24 mouse cellular contexts compared by ENCODE assay signal in genomic region chr8:86460372-86460771, GRCm38 (mm10).
DNase-seq lines count a peak whose midpoint lies in the region; ATAC-seq and TF ChIP-seq lines count a peak whose summit lies in the region.
"Had no signal": no experiment of that assay in that cellular context is flagged by ENCODE, and none has a peak within 500 bp of the region (broad histone marks: within the 10 kb centered on the region; RNA-seq: fewer than 3 reads in every experiment).

No protein-coding gene starts in this region.

- no peaks in the 10 kb centered on the region; the same call in 1 of the 2 replicates for H3K4me1 ChIP-seq in forebrain, embryonic 15.5 days
- no peaks in the 10 kb centered on the region for H3K4me1 ChIP-seq in forebrain, embryonic 10.5 days
- 0 out of 2 replicates have a peak, but pooled peaks cover 5% of the 10 kb centered on the region for H3K4me1 ChIP-seq in forebrain, postnatal 0 days (ENCODE audit: insufficient read depth)
- H3K4me1 ChIP-seq: heart, embryonic 12.5 days; heart, embryonic 15.5 days; hindbrain, embryonic 10.5 days; hindbrain, embryonic 13.5 days; intestine, embryonic 15.5 days had no signal

- H3K27me3 ChIP-seq in forebrain, embryonic 15.5 days = no peaks in the 10 kb centered on the region
- H3K27me3 ChIP-seq in forebrain, embryonic 10.5 days (ENCODE audit: poor library complexity, severe bottlenecking) = no peaks in the 10 kb centered on the region
- no peaks in the 10 kb centered on the region for H3K27me3 ChIP-seq in forebrain, postnatal 0 days (ENCODE audit: insufficient read depth, low read length)
- H3K27me3 ChIP-seq: heart, embryonic 12.5 days; heart, embryonic 15.5 days; hindbrain, embryonic 13.5 days; intestine, embryonic 15.5 days had no signal

- peak overlapping the region; percentile 52; the same call in 1 of the 2 replicates for H3K27ac ChIP-seq in forebrain, embryonic 15.5 days (replicated peaks)
- no peak overlapping the region for H3K27ac ChIP-seq in forebrain, embryonic 10.5 days
- H3K27ac ChIP-seq in forebrain, postnatal 0 days (ENCODE audit: low read depth, low read length) = 0 out of 2 replicates have a peak overlapping the region, but pooled peaks have one; percentile 36
- H3K27ac ChIP-seq: heart, embryonic 15.5 days; hindbrain, embryonic 10.5 days; hindbrain, embryonic 13.5 days; intestine, embryonic 15.5 days had no signal

- 72% methylated on average over 5 of the region's 5 CpGs for WGBS in forebrain, embryonic 15.5 days
- 80% methylated on average over 5 of the region's 5 CpGs for WGBS in forebrain, embryonic 10.5 days
- WGBS in forebrain, postnatal 0 days = 69% methylated on average over 5 of the region's 5 CpGs

- DNase-seq in forebrain, embryonic 10.5 days (ENCODE audit: extremely low spot score, low spot score) = no peak
- DNase-seq in brain, adult 2 months (ENCODE audit: low read depth, low spot score) = peak; percentile 51
- peak; percentile 61 for DNase-seq in brain, embryonic 14.5 days (ENCODE audit: low read depth)
- DNase-seq in forebrain, postnatal 0 days = no peak
- DNase-seq in liver = no peak
- DNase-seq: adrenal gland, adult 2 months; adrenal gland, postnatal 25 days; cerebellum, adult 11-12 months; cerebellum, adult 8-10 months; cerebellum, postnatal 10 days; cerebellum, postnatal 36 days; gastrocnemius, postnatal 25 days; heart, adult 18-20 months; heart, postnatal 10 days; heart, postnatal 36 days; kidney, adult 11 months had no signal

- H3K36me3 ChIP-seq in forebrain, embryonic 15.5 days = no peaks in the 10 kb centered on the region
- H3K36me3 ChIP-seq in forebrain, embryonic 10.5 days (replicated peaks) = no peaks in the 10 kb centered on the region
- H3K36me3 ChIP-seq in forebrain, postnatal 0 days (ENCODE audit: insufficient read depth) = no peaks in the 10 kb centered on the region
- H3K36me3 ChIP-seq: heart, embryonic 12.5 days; heart, embryonic 15.5 days; hindbrain, embryonic 10.5 days; hindbrain, embryonic 13.5 days; intestine, embryonic 15.5 days had no signal

- no peak overlapping the region for H3K4me3 ChIP-seq in forebrain, embryonic 15.5 days
- no peak overlapping the region for H3K4me3 ChIP-seq in forebrain, embryonic 10.5 days
- H3K4me3 ChIP-seq in forebrain, postnatal 0 days (ENCODE audit: low read depth, low read length) = no peak overlapping the region
- H3K4me3 ChIP-seq: heart, embryonic 12.5 days; heart, embryonic 15.5 days; hindbrain, embryonic 10.5 days; hindbrain, embryonic 13.5 days; intestine, embryonic 15.5 days had no signal

- H3K4me2 ChIP-seq in forebrain, embryonic 15.5 days (replicated peaks) = no peak overlapping the region
- H3K4me2 ChIP-seq in forebrain, postnatal 0 days (ENCODE audit: low read depth) = no peak overlapping the region
- H3K4me2 ChIP-seq: heart, embryonic 12.5 days; heart, embryonic 15.5 days; hindbrain, embryonic 13.5 days; intestine, embryonic 15.5 days had no signal

- no peak for TF ChIP-seq CTCF in brain, embryonic 14.5 days (IDR thresholded peaks at IDR 0.05; ENCODE audit: borderline replicate concordance, extremely low read depth, insufficient read depth, insufficient read length)
- no peak for TF ChIP-seq CTCF in forebrain, postnatal 0 days (IDR thresholded peaks at IDR 0.05; ENCODE audit: low read depth)

- no peak overlapping the region for H3K9ac ChIP-seq in forebrain, embryonic 15.5 days (replicated peaks)
- H3K9ac ChIP-seq in forebrain, postnatal 0 days = no peak overlapping the region
- H3K9ac ChIP-seq: heart, embryonic 12.5 days; heart, embryonic 15.5 days; hindbrain, embryonic 13.5 days; intestine, embryonic 15.5 days had no signal

- no peak for TF ChIP-seq POLR2A in brain, embryonic 14.5 days (IDR thresholded peaks at IDR 0.05; ENCODE audit: borderline replicate concordance, extremely low read depth, insufficient read depth, insufficient read length, poor library complexity, severe bottlenecking)

- no peaks in the 10 kb centered on the region for H3K9me3 ChIP-seq in forebrain, embryonic 15.5 days
- H3K9me3 ChIP-seq in forebrain, embryonic 10.5 days = no peaks in the 10 kb centered on the region
- H3K9me3 ChIP-seq in forebrain, postnatal 0 days (ENCODE audit: low read length) = no peaks in the 10 kb centered on the region
- H3K9me3 ChIP-seq: heart, embryonic 12.5 days; heart, embryonic 15.5 days; hindbrain, embryonic 10.5 days; hindbrain, embryonic 13.5 days; intestine, embryonic 15.5 days had no signal

- peak; percentile 55; the same call in 1 of the 2 replicates for ATAC-seq in forebrain, embryonic 15.5 days (replicated peaks)
- peak; percentile 91 for ATAC-seq in forebrain, postnatal 0 days
- ATAC-seq: CD4-positive, CD25-positive, alpha-beta regulatory T cell, adult 4 months; hindbrain, embryonic 16.5 days; intestine, embryonic 15.5 days had no signal

Comparison
In these comparisons a context has a peak if more than half of its experiments do, and no peak if none do; other contexts are left out.
1. DNase-seq: peak in brain, adult 2 months (single experiment) and brain, embryonic 14.5 days (single experiment); none in forebrain, embryonic 10.5 days (single experiment), forebrain, postnatal 0 days (single experiment) and liver (single experiment).